Mouse (Mus musculus) C2C12 (cell line): ENCODE results near the gene Slc4a4. TPM values are rescaled to one million over a fixed set of nuclear protein-coding genes. Genes with fewer than 3 reads are reported as not detected.

ENCODE experiments used
- H3K27me3 ChIP-seq: one replicate; pipeline ENCODE4 v1.6.1; 2011; ENCODE audit not compliant: control insufficient read depth, insufficient read depth, insufficient read length
- H3K36me3 ChIP-seq: one replicate; pipeline ENCODE4 v1.6.1; 2011; ENCODE audit not compliant: control insufficient read depth, insufficient read depth
- H3K4me3 ChIP-seq: one replicate; pipeline ENCODE4 v1.5.1; 2011; ENCODE audit warnings: mild to moderate bottlenecking, control low read depth; ENCODE audit not compliant: poor library complexity, insufficient read depth, severe bottlenecking
- H3K79me2 ChIP-seq: one replicate; pipeline ENCODE4 v1.6.1; 2011; ENCODE audit not compliant: control insufficient read depth, insufficient read depth
- H3K79me3 ChIP-seq: one replicate; pipeline ENCODE4 v1.6.1; 2011; ENCODE audit warnings: low read depth, control low read depth
- H3ac ChIP-seq: one replicate; pipeline ENCODE3; 2011; ENCODE audit warnings: low read depth; ENCODE audit not compliant: control insufficient read depth, insufficient read length
- CEBPB ChIP-seq: IDR thresholded peaks from one replicate; pipeline ENCODE4 v1.6.1; 2011; ENCODE audit warnings: low read depth, mild to moderate bottlenecking, control low read depth, moderate library complexity
- CTCF ChIP-seq: IDR thresholded peaks from one replicate; pipeline ENCODE4 v1.5.1; 2011; ENCODE audit not compliant: control insufficient read depth, insufficient read depth, insufficient read length
- FOSL1 ChIP-seq: IDR thresholded peaks from one replicate; pipeline ENCODE4 v1.8.0; 2011; ENCODE audit warnings: mild to moderate bottlenecking, low read length; ENCODE audit not compliant: poor library complexity, insufficient read depth, severe bottlenecking
- MAX ChIP-seq: IDR thresholded peaks from one replicate; pipeline ENCODE4 v1.6.1; 2011; ENCODE audit warnings: mild to moderate bottlenecking, control low read depth
- MYOD1 ChIP-seq: IDR thresholded peaks from one replicate; pipeline ENCODE4 v1.6.1; 2011; ENCODE audit warnings: low read depth; ENCODE audit not compliant: control insufficient read depth, insufficient read length
- MYOG ChIP-seq: IDR thresholded peaks from one replicate; pipeline ENCODE4 v1.6.1; 2011; ENCODE audit not compliant: control insufficient read depth, insufficient read length; ENCODE audit errors: extremely low read depth
- USF1 ChIP-seq: IDR thresholded peaks from one replicate; pipeline ENCODE4 v1.6.1; 2011; ENCODE audit warnings: low read depth, mild to moderate bottlenecking, control low read depth, moderate library complexity
- polyA plus RNA-seq: library from polyadenylated mRNA; unstranded; fragments of >200 nt; fragmentation: generic; extraction: Trizol; gene quantifications from one replicate; pipeline ENCODE4 v1.2.1, GENCODE M21; 2012; ENCODE audit warnings: missing spikeins

Slc4a4 gene
- polyA plus RNA-seq, 1 experiment: 0.06 TPM

- no peaks in the 10 kb centered on the region for H3K79me2 ChIP-seq
- no peaks in the 10 kb centered on the region for H3K36me3 ChIP-seq
- no peak overlapping the region for H3K4me3 ChIP-seq
Observed at GRCm38 (mm10) chr5:88862163-88862562, 24.5 kb upstream of the Slc4a4 start.

GRCm38 (mm10) chr5:88862794-88863193 is 23.8 kb upstream of the Slc4a4 start:
- no peaks in the 10 kb centered on the region for H3K27me3 ChIP-seq
- TF ChIP-seq MAX (no peak), USF1 (no peak), CTCF (no peak), MYOG (no peak), MYOD1 (no peak), FOSL1 (no peak), CEBPB (no peak)
- H3K79me2 ChIP-seq: no peaks in the 10 kb centered on the region
- H3K4me3 ChIP-seq: no peak overlapping the region
- no peak overlapping the region for H3ac ChIP-seq
- no peaks in the 10 kb centered on the region for H3K36me3 ChIP-seq
- no peaks in the 10 kb centered on the region for H3K79me3 ChIP-seq

More at GRCm38 (mm10) chr5:88862163-88862562, 24.5 kb upstream of the Slc4a4 start:
- H3ac ChIP-seq: no peak overlapping the region
- TF ChIP-seq CEBPB (no peak), FOSL1 (no peak), MYOG (no peak), USF1 (no peak), MYOD1 (no peak), MAX (no peak), CTCF (no peak)
- no peaks in the 10 kb centered on the region for H3K27me3 ChIP-seq
- no peaks in the 10 kb centered on the region for H3K79me3 ChIP-seq

DNA sequence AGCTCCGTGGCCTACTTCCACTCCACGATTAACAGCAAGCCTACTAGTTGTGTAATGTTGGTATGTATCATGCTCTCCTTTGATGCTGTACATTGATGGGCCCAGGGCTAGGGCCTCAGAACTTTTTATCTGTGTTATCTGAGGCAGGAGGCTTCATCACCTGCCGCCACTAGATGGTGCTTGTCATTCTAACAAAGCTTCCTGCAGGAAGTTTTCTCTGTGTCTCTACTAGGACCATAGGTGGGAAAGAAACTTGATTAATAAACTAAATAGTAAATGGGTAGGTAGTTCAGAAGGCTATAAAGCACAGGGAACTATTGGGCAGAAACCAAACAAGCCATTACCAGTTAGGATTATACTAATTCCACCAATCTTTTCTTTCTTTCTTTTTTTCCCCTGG is 2.5 kb upstream of the Slc4a4 start:
- TF ChIP-seq USF1: no peak
- peak; percentile 8 for TF ChIP-seq CTCF
- TF ChIP-seq CEBPB: no peak
- TF ChIP-seq MYOG: no peak
- no peak for TF ChIP-seq MAX
- no peak overlapping the region for H3ac ChIP-seq

DNA sequence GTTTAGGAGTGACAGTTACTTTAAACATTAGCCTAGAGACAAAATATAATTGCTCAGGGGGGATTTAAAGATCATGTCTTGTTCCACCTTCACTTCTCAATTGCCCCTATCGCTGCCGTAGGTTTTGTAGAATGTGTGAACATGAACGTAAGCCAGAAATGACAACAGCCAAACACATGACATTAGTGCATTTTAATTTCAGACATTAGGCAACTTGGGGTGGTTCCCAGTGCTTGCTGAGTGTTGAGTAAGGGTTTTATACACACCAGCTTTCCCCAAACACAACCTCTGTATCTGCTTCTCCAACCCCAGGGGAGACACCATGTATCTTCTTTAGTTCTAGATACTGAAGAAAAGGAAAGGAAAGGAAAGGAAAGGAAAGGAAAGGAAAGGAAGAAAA is 1.1 kb upstream of the Slc4a4 start:
- no peak overlapping the region for H3K4me3 ChIP-seq
- no peaks in the 10 kb centered on the region for H3K36me3 ChIP-seq
- H3ac ChIP-seq: no peak overlapping the region
- H3K27me3 ChIP-seq: peaks cover 34% of the 10 kb centered on the region
- no peak for TF ChIP-seq MAX
- TF ChIP-seq CEBPB: no peak
- no peak for TF ChIP-seq MYOG
- TF ChIP-seq FOSL1: no peak
- TF ChIP-seq CTCF: no peak
- TF ChIP-seq USF1: no peak
- no peak for TF ChIP-seq MYOD1
- no peaks in the 10 kb centered on the region for H3K79me3 ChIP-seq
- H3K79me2 ChIP-seq: no peaks in the 10 kb centered on the region

More for the DNA sequence above, 2.5 kb upstream of the Slc4a4 start:
- Histone ChIP-seq H3K79me2 (no peaks in the 10 kb centered on the region), H3K36me3 (no peaks in the 10 kb centered on the region), H3K4me3 (no peak overlapping the region), H3K79me3 (no peaks in the 10 kb centered on the region), H3K27me3 (peaks cover 38% of the 10 kb centered on the region)

DNA sequence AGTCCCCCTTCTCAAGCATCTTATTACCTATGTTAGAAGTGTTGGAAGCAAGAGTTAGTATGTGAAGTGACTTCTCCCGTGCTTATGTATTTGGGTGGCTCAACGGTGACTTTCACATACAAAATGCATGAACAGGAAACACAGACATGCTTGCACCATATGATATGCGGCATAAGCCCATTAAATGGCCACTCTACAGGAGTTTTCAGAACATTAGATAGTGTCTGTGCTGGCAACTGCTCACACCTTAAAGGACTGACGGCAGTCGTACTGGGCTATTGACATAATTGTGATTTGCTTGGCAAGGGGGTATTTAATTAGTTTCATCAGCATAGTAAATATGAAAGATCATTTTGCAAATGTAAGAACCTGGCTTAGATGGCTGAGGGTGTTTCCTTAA is 674 bp upstream of the Slc4a4 start:
- TF ChIP-seq FOSL1 (no peak), USF1 (no peak), MAX (no peak), CTCF (no peak), CEBPB (no peak), MYOD1 (no peak), MYOG (no peak)
- Histone ChIP-seq H3K4me3 (no peak overlapping the region), H3K36me3 (no peaks in the 10 kb centered on the region), H3K27me3 (peaks cover 34% of the 10 kb centered on the region), H3K79me2 (no peaks in the 10 kb centered on the region), H3ac (no peak overlapping the region), H3K79me3 (no peaks in the 10 kb centered on the region)

DNA sequence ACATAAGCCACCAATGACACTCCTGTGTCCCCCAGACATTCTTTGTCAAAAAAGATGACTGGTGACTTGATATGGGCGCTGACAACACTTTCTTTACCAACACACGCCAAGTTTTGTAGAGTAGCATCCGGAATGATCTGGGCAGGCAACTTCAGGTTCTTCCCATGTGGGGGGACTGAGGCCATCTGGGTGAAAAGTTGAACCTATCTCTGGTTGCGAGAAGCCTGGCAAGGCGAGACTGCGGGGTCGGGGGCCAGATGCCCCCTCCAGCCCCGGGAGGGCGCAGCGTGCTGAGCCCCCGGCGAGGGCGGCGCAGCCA is 310 bp upstream of the Slc4a4 start:
- H3K4me3 ChIP-seq: no peak overlapping the region
- H3K79me2 ChIP-seq: no peaks in the 10 kb centered on the region
- H3K79me3 ChIP-seq: no peaks in the 10 kb centered on the region
- no peak overlapping the region for H3ac ChIP-seq
- no peaks in the 10 kb centered on the region for H3K36me3 ChIP-seq
- peaks cover 34% of the 10 kb centered on the region for H3K27me3 ChIP-seq
- no peak for TF ChIP-seq MYOG
- TF ChIP-seq MYOD1: no peak
- TF ChIP-seq USF1: no peak
- TF ChIP-seq MAX: no peak
- TF ChIP-seq CEBPB: no peak
- TF ChIP-seq CTCF: no peak
- no peak for TF ChIP-seq FOSL1
